Mouse (Mus musculus) kidney, embryonic 16.5 days (tissue): ENCODE results near the gene Sptan1. TPM values are rescaled to one million over a fixed set of nuclear protein-coding genes. Genes with fewer than 3 reads are reported as not detected.

Experiments used
- ATAC-seq: fragments of 200-750 bp; cut with Nextera tagmentation; 2 replicates; pipeline ENCODE4 v1.8.0; 2017; ENCODE audit warnings: moderate TSS enrichment; ENCODE audit not compliant: low FRiP score, low TSS enrichment
- H3K27ac ChIP-seq: fragments of 300-500 bp; sonication (generic); 2 replicates; pipeline ENCODE4 v1.5.1; 2014; ENCODE audit warnings: low read length
- H3K27me3 ChIP-seq: fragments of 300-500 bp; sonication (generic); 2 replicates; pipeline ENCODE4 v1.6.1; 2014; ENCODE audit warnings: low read length, control low read depth, mixed read lengths; ENCODE audit not compliant: insufficient read depth
- H3K36me3 ChIP-seq: fragments of 300-500 bp; sonication (generic); 2 replicates; pipeline ENCODE4 v1.6.1; 2014; ENCODE audit warnings: low read length, control low read depth, mixed read lengths; ENCODE audit not compliant: insufficient read depth
- H3K4me1 ChIP-seq: fragments of 300-500 bp; sonication (generic); 2 replicates; pipeline ENCODE4 v1.6.1; 2014; ENCODE audit warnings: low read length, control low read depth, mixed read lengths; ENCODE audit not compliant: insufficient read depth
- H3K4me2 ChIP-seq: fragments of 300-500 bp; sonication (generic); replicated peaks from 2 replicates; pipeline ENCODE4 v1.6.1; 2014; ENCODE audit warnings: low read depth, low read length
- H3K4me3 ChIP-seq: fragments of 300-500 bp; sonication (generic); 2 replicates; pipeline ENCODE4 v1.5.1; 2014; ENCODE audit warnings: mild to moderate bottlenecking, low read length
- H3K9ac ChIP-seq: fragments of 300-500 bp; sonication (generic); replicated peaks from 2 replicates; pipeline ENCODE4 v1.6.1; 2014; ENCODE audit warnings: low read length
- H3K9me3 ChIP-seq: fragments of 300-500 bp; sonication (generic); 2 replicates; pipeline ENCODE4 v1.6.1; 2016; ENCODE audit warnings: low read length, control low read depth
- WGBS: fragments of 180-500 bp; shearing (Covaris S2); extraction: QIAGEN DNeasy Blood & Tissue Kit; methylation state at CpG from one replicate; pipeline ENCODE4 v1.1.7; 2014; 5-methylcytosine and 5-hydroxymethylcytosine counted together
- polyA plus RNA-seq: library from polyadenylated mRNA; unstranded; fragments of >200 nt; fragmentation: Nextera tagmentation; extraction: Ambion mirVana; gene quantifications from 2 replicates; pipeline ENCODE4 v1.2.1, GENCODE M21; 2015

The Sptan1 gene
- polyA plus RNA-seq, 1 experiment from 2014 or later: 102 TPM

DNA sequence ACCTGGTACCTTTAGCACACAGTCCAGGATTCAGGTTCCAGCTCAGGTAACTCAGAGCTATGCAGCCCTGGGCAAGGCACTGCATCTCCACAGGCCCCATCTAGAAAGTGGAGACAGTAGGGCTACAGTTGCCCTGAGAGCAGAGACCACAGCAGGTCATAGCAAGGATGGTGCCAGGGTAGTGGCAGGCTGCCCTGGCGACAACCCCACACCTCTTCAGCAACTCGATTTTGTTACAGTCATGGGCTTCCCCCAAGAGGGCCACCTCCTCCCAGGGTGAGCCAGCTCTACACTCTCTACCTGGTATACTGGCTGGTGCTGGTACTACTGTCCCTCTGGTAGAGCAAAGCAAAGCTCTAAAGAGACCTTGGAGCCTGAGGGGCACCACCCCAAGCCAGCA lies 72.4 kb downstream of the Sptan1 start:
- Histone ChIP-seq H3K36me3 (peaks cover 18% of the 10 kb centered on the region), H3K27me3 (no peaks in the 10 kb centered on the region), H3K27ac (no peak overlapping the region), H3K4me3 (no peak overlapping the region), H3K4me1 (no peaks in the 10 kb centered on the region; the same call in 1 of the 2 replicates), H3K9me3 (no peaks in the 10 kb centered on the region), H3K9ac (no peak overlapping the region), H3K4me2 (no peak overlapping the region)
- ATAC-seq: peak; percentile 33; the same call in 1 of the 2 replicates
- 86% methylated on average over 2 of the region's 2 CpGs for WGBS

DNA sequence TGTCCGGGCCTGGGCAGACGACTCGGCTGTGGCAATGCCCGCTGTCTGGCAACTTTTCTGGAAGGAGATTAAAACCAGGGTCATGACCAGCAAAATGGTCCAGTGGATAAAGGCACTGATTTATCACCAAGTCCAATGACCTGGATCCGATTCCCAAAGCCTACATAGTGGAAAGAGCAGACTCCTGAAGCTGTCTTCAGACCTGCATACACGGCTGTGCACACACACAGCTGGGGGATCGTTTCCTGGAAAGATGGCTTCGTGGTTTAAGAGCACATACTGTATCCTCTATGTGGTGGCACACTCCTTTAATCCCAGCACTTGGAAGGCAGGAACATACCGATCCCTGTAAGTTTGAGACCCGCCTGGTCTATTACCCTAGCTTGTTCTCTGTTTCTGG lies 73.0 kb downstream of the Sptan1 start:
- no peak overlapping the region for H3K4me2 ChIP-seq
- H3K27ac ChIP-seq: 0 out of 2 replicates have a peak overlapping the region, but pooled peaks have one; percentile 12
- H3K4me3 ChIP-seq: no peak overlapping the region
- no peak overlapping the region for H3K9ac ChIP-seq
- ATAC-seq: peak; percentile 44; the same call in 1 of the 2 replicates
- WGBS: 53% methylated on average over 10 of the region's 10 CpGs
- H3K9me3 ChIP-seq: no peaks in the 10 kb centered on the region
- no peaks in the 10 kb centered on the region for H3K27me3 ChIP-seq
- peaks cover 14% of the 10 kb centered on the region; the same call in 1 of the 2 replicates for H3K36me3 ChIP-seq
- H3K4me1 ChIP-seq: no peaks in the 10 kb centered on the region; the same call in 1 of the 2 replicates

DNA sequence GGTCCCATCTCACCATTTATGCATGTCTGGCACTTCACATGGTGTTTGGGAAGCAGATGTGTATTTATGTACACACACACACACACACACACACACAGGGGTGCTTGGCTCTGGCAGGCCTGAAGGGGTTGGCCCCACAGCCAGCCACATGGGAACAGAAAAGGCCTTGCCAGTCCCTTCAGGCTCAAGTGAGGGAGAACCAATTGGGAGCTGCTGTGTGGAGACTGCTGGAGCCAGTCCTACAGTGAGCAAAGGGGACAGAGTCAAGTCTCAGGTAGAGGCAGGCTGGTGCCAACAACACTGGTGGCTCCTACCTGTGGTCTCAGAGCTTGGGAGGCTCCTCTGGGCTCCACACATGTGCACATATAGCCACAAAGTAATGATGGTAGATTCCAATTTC lies 74.3 kb downstream of the Sptan1 start:
- no peak overlapping the region for H3K9ac ChIP-seq
- no peak overlapping the region for H3K27ac ChIP-seq
- H3K4me2 ChIP-seq: no peak overlapping the region
- H3K9me3 ChIP-seq: no peaks in the 10 kb centered on the region
- H3K36me3 ChIP-seq: peaks cover 9% of the 10 kb centered on the region; the same call in 1 of the 2 replicates
- H3K27me3 ChIP-seq: no peaks in the 10 kb centered on the region
- H3K4me1 ChIP-seq: no peaks in the 10 kb centered on the region; the same call in 1 of the 2 replicates
- no peak overlapping the region for H3K4me3 ChIP-seq
- ATAC-seq: no peak

DNA sequence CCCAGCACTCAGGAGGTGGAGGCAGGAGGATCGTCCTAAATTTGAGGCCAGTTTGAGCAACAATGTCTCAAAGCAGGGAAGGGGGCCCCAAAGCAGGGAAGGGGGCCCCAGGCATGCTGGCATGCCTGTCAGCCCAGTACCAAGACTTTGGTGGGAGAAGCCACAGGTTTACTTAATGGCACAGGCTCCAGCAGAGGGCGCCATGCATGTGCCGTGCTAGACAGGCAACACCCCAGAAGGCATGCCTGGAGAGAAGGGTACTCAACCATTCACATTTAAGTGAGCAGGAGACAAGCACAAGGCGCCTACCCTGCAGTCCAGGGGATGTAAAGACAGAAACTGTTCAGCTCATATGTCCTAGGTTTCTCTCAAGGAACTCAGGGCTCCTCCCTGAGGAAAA lies 77.1 kb downstream of the Sptan1 start:
- WGBS: 9% methylated on average over 4 of the region's 4 CpGs

DNA sequence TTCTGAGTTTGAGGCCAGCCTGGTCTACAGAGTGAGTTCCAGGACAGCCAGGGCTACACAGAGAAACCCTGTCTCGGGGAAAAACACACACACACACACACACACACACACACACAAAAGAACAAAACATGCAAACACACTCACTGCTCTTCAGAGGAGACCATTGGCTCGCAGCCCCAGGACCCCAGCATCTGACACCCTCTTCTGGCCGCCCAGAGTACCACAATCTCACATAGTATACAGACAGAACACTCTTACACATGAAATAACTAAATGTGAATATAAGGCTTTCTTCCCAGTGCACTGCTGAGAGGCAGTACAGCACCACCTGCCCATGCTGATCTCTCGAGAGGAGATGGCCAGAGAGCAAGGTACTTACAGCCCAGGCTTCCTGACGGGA lies 79.2 kb downstream of the Sptan1 start:
- H3K27ac ChIP-seq: no peak overlapping the region
- H3K36me3 ChIP-seq: peaks cover 6% of the 10 kb centered on the region; the same call in 1 of the 2 replicates
- no peaks in the 10 kb centered on the region for H3K9me3 ChIP-seq
- 0 out of 2 replicates have a peak, but pooled peaks cover 3% of the 10 kb centered on the region for H3K4me1 ChIP-seq
- no peaks in the 10 kb centered on the region for H3K27me3 ChIP-seq
- no peak overlapping the region for H3K4me3 ChIP-seq
- no peak overlapping the region for H3K9ac ChIP-seq
- ATAC-seq: no peak
- H3K4me2 ChIP-seq: no peak overlapping the region
- 92% methylated on average over 5 of the region's 5 CpGs for WGBS

More for the DNA sequence above, 77.1 kb downstream of the Sptan1 start:
- peaks cover 9% of the 10 kb centered on the region; the same call in 1 of the 2 replicates for H3K36me3 ChIP-seq
- H3K4me3 ChIP-seq: no peak overlapping the region
- peak; percentile 55 for ATAC-seq
- no peaks in the 10 kb centered on the region for H3K9me3 ChIP-seq
- H3K4me1 ChIP-seq: no peaks in the 10 kb centered on the region; the same call in 1 of the 2 replicates
- H3K9ac ChIP-seq: no peak overlapping the region
- no peak overlapping the region for H3K27ac ChIP-seq
- no peak overlapping the region for H3K4me2 ChIP-seq
- no peaks in the 10 kb centered on the region for H3K27me3 ChIP-seq

DNA sequence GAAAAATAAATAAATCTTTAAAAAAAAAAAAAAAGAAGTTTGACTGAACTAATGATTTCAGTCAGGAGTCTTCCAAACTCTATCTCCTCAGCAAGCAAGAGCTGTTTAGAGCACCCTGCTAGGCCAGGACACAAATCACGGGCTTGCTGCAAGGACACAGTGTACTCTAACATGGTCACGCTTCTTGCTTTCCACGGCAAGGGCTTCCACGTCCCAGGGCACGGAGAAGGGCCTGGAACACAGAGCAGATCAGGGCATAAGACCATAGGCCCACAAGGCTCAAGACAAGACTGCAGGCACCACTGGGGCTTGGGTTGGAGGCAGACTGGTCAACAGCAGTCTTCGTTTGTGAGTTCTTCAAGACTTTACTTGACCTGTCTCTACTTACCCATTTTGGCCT lies 81.8 kb downstream of the Sptan1 start:
- Histone ChIP-seq H3K36me3 (no peaks in the 10 kb centered on the region), H3K27ac (no peak overlapping the region), H3K4me1 (0 out of 2 replicates have a peak, but pooled peaks cover 3% of the 10 kb centered on the region), H3K9me3 (no peaks in the 10 kb centered on the region), H3K4me3 (no peak overlapping the region), H3K4me2 (no peak overlapping the region), H3K9ac (no peak overlapping the region), H3K27me3 (no peaks in the 10 kb centered on the region)
- WGBS: 90% methylated on average over 6 of the region's 6 CpGs
- ATAC-seq: no peak

DNA sequence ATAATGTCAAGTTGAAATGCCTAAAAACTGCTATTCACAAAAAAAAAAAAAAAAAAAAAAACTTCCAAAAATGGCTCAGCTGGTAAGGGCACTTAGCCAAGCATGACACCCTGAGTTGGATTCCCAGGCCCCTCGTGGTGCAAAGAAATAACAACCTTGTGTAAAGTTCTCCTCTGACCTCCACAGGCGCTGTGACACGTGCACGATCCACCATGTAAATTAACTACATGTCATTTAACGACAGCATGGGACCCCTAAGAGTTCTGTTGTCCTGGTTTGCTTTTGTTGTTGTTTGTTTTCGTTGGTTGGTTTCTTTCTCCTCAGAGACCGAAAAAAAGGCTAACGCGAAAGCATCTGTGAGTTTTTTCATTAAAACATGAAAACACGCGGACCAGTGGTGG lies 82.7 kb downstream of the Sptan1 start:
- peak overlapping the region; percentile 55 for H3K4me2 ChIP-seq
- H3K9me3 ChIP-seq: no peaks in the 10 kb centered on the region
- H3K36me3 ChIP-seq: no peaks in the 10 kb centered on the region
- no peak for ATAC-seq
- WGBS: 45% methylated on average over 11 of the region's 11 CpGs
- H3K4me3 ChIP-seq: peak overlapping the region; percentile 62
- H3K9ac ChIP-seq: peak overlapping the region; percentile 75
- no peaks in the 10 kb centered on the region for H3K27me3 ChIP-seq
- peak overlapping the region; percentile 93 for H3K27ac ChIP-seq
- H3K4me1 ChIP-seq: 0 out of 2 replicates have a peak, but pooled peaks cover 3% of the 10 kb centered on the region

DNA sequence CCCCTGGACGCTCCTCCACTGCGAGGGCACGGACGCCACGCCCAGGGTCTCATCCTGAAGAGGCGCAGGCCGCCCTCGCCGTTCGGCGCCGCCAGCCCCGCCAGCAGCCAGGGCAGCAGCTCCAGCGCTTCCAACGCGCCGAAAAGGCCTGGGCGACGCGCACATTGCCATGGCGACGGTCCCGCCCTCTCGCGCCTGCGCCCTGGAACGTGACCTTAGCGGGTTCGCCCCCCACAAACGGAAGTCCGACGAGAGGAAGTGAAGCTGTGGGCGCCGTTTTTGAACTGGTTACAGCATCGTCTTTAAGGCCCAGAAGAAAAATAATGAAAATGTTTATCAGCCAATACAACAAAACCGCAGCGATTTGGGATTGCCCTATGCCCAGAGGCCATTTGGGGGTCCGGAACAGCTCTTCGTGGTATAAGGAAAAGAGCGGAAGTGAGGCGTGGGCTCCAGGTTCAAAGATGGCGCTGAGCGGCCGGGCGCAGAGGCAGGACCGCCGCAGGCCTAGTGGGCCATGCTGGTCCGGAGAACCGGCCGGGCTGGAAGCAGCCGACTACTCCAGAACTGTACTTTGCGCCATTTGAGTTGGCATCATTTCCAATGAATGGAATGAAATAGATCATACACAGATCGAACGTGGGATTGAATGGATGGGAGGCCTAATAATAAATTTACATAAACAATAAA lies 83.5 kb downstream of the Sptan1 start, which contains the start of gene Wdr34:
Gene Wdr34, minus strand, starts transcription at position 183 of the 690 bp plus-strand sequence.
- Histone ChIP-seq H3K4me3 (peak within 1 kb of the TSS; percentile 62), H3K4me2 (peak within 1 kb of the TSS; percentile 55), H3K9me3 (no peaks in the 10 kb centered on the region), H3K27me3 (no peaks in the 10 kb centered on the region), H3K4me1 (0 out of 2 replicates have a peak, but pooled peaks cover 3% of the 10 kb centered on the region), H3K36me3 (no peaks in the 10 kb centered on the region), H3K27ac (peak within 1 kb of the TSS; percentile 93), H3K9ac (peak within 1 kb of the TSS; percentile 75)
- ATAC-seq: peak; percentile 95
- WGBS: under 1% methylated on average over 53 of the region's 54 CpGs

DNA sequence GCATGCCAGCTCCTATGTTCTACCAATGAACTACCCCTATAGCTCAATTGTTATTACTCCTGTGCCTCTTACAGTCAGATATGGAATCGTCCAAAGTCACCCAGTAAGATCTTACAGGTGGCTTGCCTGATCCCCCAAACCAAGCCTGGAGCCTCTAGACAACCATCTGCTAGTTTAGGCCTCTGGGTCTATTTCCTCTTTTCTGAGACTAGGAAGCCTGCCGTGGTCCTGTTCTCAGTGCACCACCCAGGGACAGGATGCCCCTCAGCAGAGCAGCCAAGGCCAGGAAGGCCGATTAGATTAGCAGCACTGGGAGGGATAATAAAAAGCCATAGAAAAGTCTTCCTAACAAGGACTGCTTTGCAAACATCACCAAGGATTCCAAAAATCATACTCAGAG lies 84.5 kb downstream of the Sptan1 start:
- no peaks in the 10 kb centered on the region for H3K9me3 ChIP-seq
- no peak overlapping the region for H3K4me3 ChIP-seq
- ATAC-seq: no peak
- H3K4me2 ChIP-seq: no peak overlapping the region
- H3K4me1 ChIP-seq: 0 out of 2 replicates have a peak, but pooled peaks cover 3% of the 10 kb centered on the region
- no peaks in the 10 kb centered on the region for H3K36me3 ChIP-seq
- H3K27me3 ChIP-seq: no peaks in the 10 kb centered on the region
- 84% methylated on average over 3 of the region's 3 CpGs for WGBS
- no peak overlapping the region for H3K27ac ChIP-seq
- H3K9ac ChIP-seq: no peak overlapping the region
